Mouse (Mus musculus): ENCODE measurements around the gene Uaca.

GRCm38 (mm10) chr9:60876531-60876930 lies 82.2 kb downstream of the Uaca start:
- no peak for TF ChIP-seq CTCF (IDR thresholded peaks at IDR 0.05; ENCODE audit: extremely low read depth, insufficient read depth, low read length)
- no peak for TF ChIP-seq POLR2A (IDR thresholded peaks at IDR 0.05; ENCODE audit: extremely low read depth, insufficient read depth, low read length)
